Mouse (Mus musculus) hindbrain, embryonic 11.5 days (tissue): Measurements from ENCODE around the gene Mkrn2os. TPM values are rescaled to one million over a fixed set of nuclear protein-coding genes. Genes with fewer than 3 reads are reported as not detected.

Source experiments
- ATAC-seq: fragments of 200-750 bp; cut with Nextera tagmentation; 2 replicates; pipeline ENCODE4 v1.8.0; 2017; ENCODE audit warnings: mild to moderate bottlenecking, moderate TSS enrichment, moderate library complexity; ENCODE audit not compliant: low FRiP score
- DNase-seq: peaks from one replicate; pipeline ENCODE4 v3.0.0-alpha.2; 2015; ENCODE audit warnings: low spot score
- H3K27ac ChIP-seq: fragments of 300-500 bp; sonication (generic); 2 replicates; pipeline ENCODE4 v1.5.1; 2014; ENCODE audit warnings: mild to moderate bottlenecking, low read depth, low read length
- H3K27me3 ChIP-seq: fragments of 300-500 bp; sonication (generic); 2 replicates; pipeline ENCODE4 v1.6.1; 2014; ENCODE audit warnings: mild to moderate bottlenecking, low read length, moderate library complexity, mixed read lengths; ENCODE audit not compliant: control insufficient read depth, insufficient read depth
- H3K36me3 ChIP-seq: fragments of 300-500 bp; sonication (generic); 2 replicates; pipeline ENCODE4 v1.6.1; 2014; ENCODE audit warnings: mild to moderate bottlenecking, low read length, moderate library complexity, mixed read lengths; ENCODE audit not compliant: control insufficient read depth, insufficient read depth
- H3K4me1 ChIP-seq: fragments of 300-500 bp; sonication (generic); replicated peaks from 2 replicates; pipeline ENCODE4 v1.6.1; 2014; ENCODE audit warnings: low read length, mixed read lengths; ENCODE audit not compliant: control insufficient read depth, insufficient read depth
- H3K4me2 ChIP-seq: fragments of 300-500 bp; sonication (generic); replicated peaks from 2 replicates; pipeline ENCODE4 v1.6.1; 2014; ENCODE audit warnings: mild to moderate bottlenecking, low read depth, low read length
- H3K4me3 ChIP-seq: fragments of 300-500 bp; sonication (generic); 2 replicates; pipeline ENCODE4 v1.5.1; 2014; ENCODE audit warnings: low read depth, low read length
- H3K9ac ChIP-seq: fragments of 300-500 bp; sonication (generic); 2 replicates; pipeline ENCODE4 v1.6.1; 2014; ENCODE audit warnings: low read depth, low read length
- H3K9me3 ChIP-seq: fragments of 300-500 bp; sonication (generic); 2 replicates; pipeline ENCODE4 v1.6.1; 2016; ENCODE audit warnings: low read length; ENCODE audit not compliant: control insufficient read depth
- WGBS: fragments of 180-500 bp; shearing (Covaris S2); extraction: QIAGEN DNeasy Blood & Tissue Kit; methylation state at CpG from one replicate; pipeline ENCODE4 v1.1.7; 2014; 5-methylcytosine and 5-hydroxymethylcytosine counted together
- polyA plus RNA-seq: library from polyadenylated mRNA; unstranded; fragments of >200 nt; fragmentation: Nextera tagmentation; extraction: Ambion mirVana; gene quantifications from 2 replicates; pipeline ENCODE4 v1.2.1, GENCODE M21; 2014

The Mkrn2os gene
- polyA plus RNA-seq, 1 experiment from 2014 or later = 0.11 TPM

DNA sequence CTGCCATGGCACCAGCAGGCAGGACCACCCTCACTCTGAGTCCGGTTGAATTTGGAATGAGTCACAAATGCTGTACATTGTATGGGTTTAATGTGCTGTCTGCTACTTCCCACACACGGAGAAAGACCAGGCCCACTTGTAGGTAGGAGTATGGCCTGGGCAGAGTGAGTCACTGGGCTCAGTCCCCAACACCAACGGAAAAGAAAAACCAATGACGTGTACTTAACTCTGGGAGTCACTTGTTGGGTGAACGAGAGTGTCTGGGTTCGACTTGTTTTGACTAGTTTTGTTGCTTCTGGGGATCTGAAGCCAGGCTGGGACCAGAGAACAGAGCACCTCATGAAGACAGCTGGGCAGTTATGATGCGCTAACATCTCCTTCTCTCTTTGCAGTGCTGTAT lies 18.2 kb downstream of the Mkrn2os start:
- peaks cover 2% of the 10 kb centered on the region; the same call in 1 of the 2 replicates for H3K36me3 ChIP-seq
- H3K4me3 ChIP-seq = no peak overlapping the region
- WGBS = 90% methylated on average over 7 of the region's 7 CpGs
- no peak for ATAC-seq
- H3K9ac ChIP-seq = no peak overlapping the region
- H3K27me3 ChIP-seq = no peaks in the 10 kb centered on the region
- H3K27ac ChIP-seq = no peak overlapping the region
- H3K4me1 ChIP-seq = no peaks in the 10 kb centered on the region
- no peaks in the 10 kb centered on the region for H3K9me3 ChIP-seq
- no peak overlapping the region for H3K4me2 ChIP-seq
- DNase-seq = no peak

DNA sequence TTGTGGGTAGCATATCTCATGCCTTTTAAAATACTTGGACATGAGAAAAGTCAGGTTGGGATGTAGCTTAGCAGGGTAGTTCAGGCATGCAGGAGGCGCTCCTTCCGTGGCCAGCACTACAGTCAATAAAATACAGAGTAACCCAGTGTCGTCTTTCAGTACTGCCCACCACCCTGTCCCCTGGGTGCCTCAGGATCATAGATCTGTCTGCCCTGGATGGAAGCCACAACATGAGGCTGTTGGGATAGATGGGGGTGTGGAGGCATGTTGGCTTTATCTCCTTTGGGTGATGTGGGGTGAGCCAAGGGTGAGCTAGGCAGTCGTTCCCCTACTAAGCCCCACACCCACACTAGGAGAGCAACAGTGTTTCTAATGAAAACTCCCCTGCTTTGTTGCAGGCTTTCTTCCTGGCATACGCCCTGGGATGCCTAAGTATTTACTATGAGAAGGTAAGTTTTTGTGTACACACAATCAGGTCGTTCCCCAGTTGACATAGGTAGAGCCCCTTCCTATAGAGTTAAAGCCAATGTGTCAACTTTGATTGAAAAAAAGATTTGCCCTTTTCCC lies 26.8 kb downstream of the Mkrn2os start:
- Histone ChIP-seq H3K27me3 (no peaks in the 10 kb centered on the region), H3K9ac (no peak overlapping the region), H3K9me3 (no peaks in the 10 kb centered on the region), H3K36me3 (no peaks in the 10 kb centered on the region), H3K4me3 (no peak overlapping the region), H3K27ac (no peak overlapping the region), H3K4me2 (no peak overlapping the region), H3K4me1 (no peaks in the 10 kb centered on the region)
- DNase-seq = no peak
- no peak for ATAC-seq
- 92% methylated on average over 6 of the region's 6 CpGs for WGBS

- H3K27me3 ChIP-seq = no peaks in the 10 kb centered on the region
- H3K27ac ChIP-seq = no peak overlapping the region
- no peak overlapping the region for H3K4me3 ChIP-seq
- WGBS = 79% methylated on average over 21 of the region's 21 CpGs
- ATAC-seq = no peak
- no peak for DNase-seq
- no peak overlapping the region for H3K9ac ChIP-seq
- no peaks in the 10 kb centered on the region for H3K9me3 ChIP-seq
- H3K4me1 ChIP-seq = no peaks in the 10 kb centered on the region
- no peaks in the 10 kb centered on the region for H3K36me3 ChIP-seq
- H3K4me2 ChIP-seq = no peak overlapping the region
These were observed 32.4 kb downstream of the Mkrn2os start for GRCm38 (mm10) chr6:115559651-115560632.

- no peak overlapping the region for H3K4me3 ChIP-seq
- 0 out of 2 replicates have a peak, but pooled peaks cover 2% of the 10 kb centered on the region for H3K36me3 ChIP-seq
- H3K9me3 ChIP-seq = no peaks in the 10 kb centered on the region
- no peak overlapping the region for H3K27ac ChIP-seq
- no peaks in the 10 kb centered on the region for H3K4me1 ChIP-seq
- 93% methylated on average over 2 of the region's 2 CpGs for WGBS
- no peak overlapping the region for H3K4me2 ChIP-seq
- H3K27me3 ChIP-seq = no peaks in the 10 kb centered on the region
- DNase-seq (no peak), ATAC-seq (no peak)
- no peak overlapping the region for H3K9ac ChIP-seq
These were observed 34.2 kb downstream of the Mkrn2os start for GRCm38 (mm10) chr6:115558176-115558575.

GRCm38 (mm10) chr6:115555485-115555884 lies 36.9 kb downstream of the Mkrn2os start:
- Histone ChIP-seq H3K27me3 (no peaks in the 10 kb centered on the region), H3K9ac (no peak overlapping the region), H3K9me3 (no peaks in the 10 kb centered on the region), H3K36me3 (0 out of 2 replicates have a peak, but pooled peaks cover 2% of the 10 kb centered on the region), H3K4me2 (no peak overlapping the region), H3K4me3 (no peak overlapping the region), H3K4me1 (no peaks in the 10 kb centered on the region), H3K27ac (no peak overlapping the region)
- WGBS = 83% methylated on average over 5 of the region's 5 CpGs
- DNase-seq = no peak
- ATAC-seq = no peak

- no peaks in the 10 kb centered on the region for H3K4me1 ChIP-seq
- WGBS = 85% methylated on average over 5 of the region's 5 CpGs
- ATAC-seq = no peak
- H3K27me3 ChIP-seq = no peaks in the 10 kb centered on the region
- H3K9ac ChIP-seq = no peak overlapping the region
- no peak overlapping the region for H3K4me2 ChIP-seq
- H3K27ac ChIP-seq = no peak overlapping the region
- no peak overlapping the region for H3K4me3 ChIP-seq
- no peaks in the 10 kb centered on the region for H3K36me3 ChIP-seq
- peak; percentile 56 for DNase-seq
- no peaks in the 10 kb centered on the region for H3K9me3 ChIP-seq
These were observed 46.1 kb downstream of the Mkrn2os start for GRCm38 (mm10) chr6:115546276-115546675.

DNA sequence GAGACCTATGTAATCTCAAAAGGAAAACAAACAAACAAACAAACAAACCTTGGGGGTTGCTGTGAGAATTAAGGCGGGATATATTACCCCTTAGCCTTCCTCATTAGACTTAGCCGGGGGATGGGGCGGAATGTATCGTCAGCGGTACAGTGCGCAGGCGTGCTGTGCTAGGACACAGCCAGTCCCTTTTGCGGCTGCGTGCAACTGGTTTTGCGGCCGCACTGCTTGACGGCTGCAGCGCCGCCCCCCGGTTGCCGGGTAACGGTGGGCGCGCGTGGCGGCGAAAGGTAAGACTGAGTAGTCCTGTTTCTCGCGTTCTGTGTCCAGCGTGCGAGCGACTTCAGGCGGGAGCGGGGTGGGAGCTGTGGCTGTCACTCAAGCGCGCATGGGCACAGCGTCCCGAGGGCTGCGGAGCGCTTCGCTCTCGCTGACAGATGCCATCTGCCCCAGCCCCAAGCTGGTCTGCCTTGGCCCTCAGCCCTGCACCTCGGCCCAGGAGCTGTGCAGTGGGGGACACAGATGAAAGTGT lies 47.9 kb downstream of the Mkrn2os start, which contains the start of gene Tsen2:
Gene Tsen2 (plus strand): TSS at position 223 of the 529 bp plus-strand sequence.
- H3K4me3 ChIP-seq = peak within 1 kb of the TSS; percentile 69
- H3K4me2 ChIP-seq = peak within 1 kb of the TSS; percentile 80
- H3K4me1 ChIP-seq = no peaks in the 10 kb centered on the region
- no peaks in the 10 kb centered on the region for H3K27me3 ChIP-seq
- peak within 1 kb of the TSS; percentile 68 for H3K27ac ChIP-seq
- no peaks in the 10 kb centered on the region for H3K9me3 ChIP-seq
- ATAC-seq = peak; percentile 95
- DNase-seq = peak; percentile 98
- H3K9ac ChIP-seq = peak within 1 kb of the TSS; percentile 73
- no peaks in the 10 kb centered on the region for H3K36me3 ChIP-seq
- 1% methylated on average over 38 of the region's 38 CpGs for WGBS

DNA sequence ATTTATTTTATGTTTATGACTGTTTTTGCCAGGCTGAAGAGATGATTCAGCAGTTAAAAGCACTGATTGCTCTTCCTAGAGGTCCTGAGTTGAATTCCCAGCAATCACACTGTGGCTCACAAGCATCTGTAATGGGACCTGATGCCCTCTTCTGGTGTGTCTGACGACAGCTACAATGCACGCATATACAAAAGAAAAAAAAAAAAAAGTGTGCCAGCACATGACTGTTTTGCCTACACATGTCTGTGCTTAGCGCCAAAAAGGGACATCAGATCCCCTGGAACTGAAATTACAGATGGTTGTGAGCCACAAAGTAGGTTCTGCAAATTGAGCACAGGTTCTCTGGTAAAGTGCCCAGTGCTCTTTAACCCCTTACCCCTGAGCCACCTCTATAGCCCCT lies 50.0 kb downstream of the Mkrn2os start:
- 76% methylated on average over 3 of the region's 3 CpGs for WGBS
- Histone ChIP-seq H3K36me3 (no peaks in the 10 kb centered on the region), H3K4me2 (no peak overlapping the region), H3K4me3 (no peak overlapping the region), H3K9ac (no peak overlapping the region), H3K4me1 (no peaks in the 10 kb centered on the region), H3K9me3 (no peaks in the 10 kb centered on the region), H3K27ac (no peak overlapping the region), H3K27me3 (no peaks in the 10 kb centered on the region)
- DNase-seq = no peak
- ATAC-seq = no peak
